Mouse (Mus musculus): ENCODE measurements at regions not wholly inside any gene's neighbourhood (a gene's known extent, or its start where the extent isn't known, plus 50 kb on each side); places are given as distances from the start of the nearest gene placed in this dataset.
A peak's percentile ranks its signal among the peaks of the same experiment; 100 is the strongest.

DNA sequence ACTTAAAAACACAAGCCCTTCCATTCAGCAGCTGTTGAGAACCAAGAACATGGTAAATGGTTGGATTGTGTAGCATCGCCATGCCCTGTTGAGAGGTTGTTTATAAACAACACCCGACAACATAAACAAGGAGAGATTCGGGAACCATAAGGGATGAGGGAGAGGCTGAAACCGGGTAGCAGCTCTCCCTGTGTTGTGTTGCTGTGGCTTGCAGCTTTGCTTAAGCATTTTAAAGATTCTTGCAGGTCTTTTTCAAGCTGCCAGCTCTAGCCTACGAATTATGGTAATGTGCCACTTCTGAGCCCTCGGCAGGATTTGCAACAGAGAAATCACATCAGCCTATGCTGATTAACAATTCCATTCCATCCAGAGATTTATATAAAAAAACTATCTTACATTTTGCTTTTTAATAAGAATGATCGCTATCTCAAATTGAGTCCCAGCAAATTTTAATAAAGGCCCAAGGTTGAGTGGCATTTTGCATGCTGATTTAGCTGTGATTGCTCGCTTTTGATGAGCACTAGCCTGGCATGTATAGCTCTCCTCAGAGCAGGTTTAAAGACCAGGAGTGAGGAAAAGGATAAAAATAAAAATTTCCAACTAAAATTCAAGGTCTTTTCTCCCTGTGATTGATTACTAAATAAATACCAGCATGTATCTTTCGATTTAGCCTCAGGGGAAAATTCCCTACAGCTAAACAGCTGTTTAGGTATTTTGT lies 445.7 kb upstream of the 4930412O13Rik start:
- DNase-seq (ENCODE audit: low spot score in 2 of 2), result no peak

DNA sequence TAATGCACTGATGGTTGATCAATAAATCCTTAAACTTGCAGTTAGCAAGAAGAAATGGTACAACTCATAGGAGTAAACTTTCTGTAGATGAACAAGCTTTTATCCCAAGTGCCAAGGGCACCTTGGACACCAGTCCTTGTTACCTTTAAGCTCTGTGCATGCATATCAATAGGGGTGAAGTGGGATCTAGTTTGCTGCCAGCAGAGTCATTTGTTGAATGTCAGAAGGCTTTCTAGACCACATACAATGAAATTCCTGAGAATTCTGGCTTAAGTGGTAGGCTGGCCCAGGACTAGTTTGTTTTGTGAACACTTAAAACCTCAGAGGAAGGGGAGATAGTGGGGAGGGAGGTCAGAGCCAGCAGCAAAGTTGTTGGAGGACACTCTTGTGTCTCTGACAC lies 437.9 kb upstream of the 4930412O13Rik start:
- DNase-seq (ENCODE audit: low spot score in 2 of 2), result no peak

DNA sequence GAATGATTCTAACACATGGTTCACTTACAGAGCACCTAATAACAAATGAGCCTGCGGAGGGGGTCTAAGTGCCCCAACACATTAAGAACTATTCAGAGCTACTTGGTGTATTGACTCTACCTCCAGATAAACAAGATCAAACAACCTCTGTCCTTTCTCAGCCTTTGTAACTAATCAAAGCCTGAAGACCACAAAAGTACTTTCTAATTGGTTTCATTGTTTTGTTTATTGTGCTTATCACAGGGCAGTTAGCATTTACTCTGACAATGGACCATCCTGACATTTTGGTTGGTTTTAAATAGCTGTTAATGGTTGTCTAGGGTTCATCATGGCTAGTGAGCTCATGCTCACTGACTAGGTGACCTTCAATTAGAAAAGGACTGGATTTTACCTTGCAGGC lies 435.2 kb upstream of the 4930412O13Rik start:
- no peak for DNase-seq (ENCODE audit: low spot score in 2 of 2)

GRCm38 (mm10) chr2:9464413-9464812 lies 416.6 kb upstream of the 4930412O13Rik start:
- DNase-seq (ENCODE audit: low spot score in 2 of 2), result no peak

- no peak for DNase-seq (ENCODE audit: low spot score in 2 of 2)
Measured at GRCm38 (mm10) chr2:9464818-9465217, 416.2 kb upstream of the 4930412O13Rik start.

DNA sequence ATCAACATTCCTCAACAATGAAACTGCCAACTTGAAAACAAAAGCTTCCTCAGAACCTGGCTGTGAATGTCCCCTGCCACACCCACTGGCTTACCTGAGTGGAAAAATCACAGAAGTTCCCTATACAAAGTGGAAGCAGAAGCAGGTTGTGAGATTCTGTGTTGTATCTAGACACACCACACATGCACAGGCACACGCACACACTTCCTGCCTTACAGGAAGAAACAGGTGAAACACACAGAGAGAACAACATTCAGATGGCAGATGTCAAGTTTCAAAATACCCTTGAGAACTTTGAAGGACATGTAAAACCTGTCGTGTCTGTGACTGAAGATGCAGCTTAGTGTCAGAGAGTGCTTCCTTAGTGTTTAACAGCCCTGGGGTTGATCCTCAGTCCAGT lies 413.5 kb upstream of the 4930412O13Rik start:
- DNase-seq (ENCODE audit: low spot score in 2 of 2), result no peak

DNA sequence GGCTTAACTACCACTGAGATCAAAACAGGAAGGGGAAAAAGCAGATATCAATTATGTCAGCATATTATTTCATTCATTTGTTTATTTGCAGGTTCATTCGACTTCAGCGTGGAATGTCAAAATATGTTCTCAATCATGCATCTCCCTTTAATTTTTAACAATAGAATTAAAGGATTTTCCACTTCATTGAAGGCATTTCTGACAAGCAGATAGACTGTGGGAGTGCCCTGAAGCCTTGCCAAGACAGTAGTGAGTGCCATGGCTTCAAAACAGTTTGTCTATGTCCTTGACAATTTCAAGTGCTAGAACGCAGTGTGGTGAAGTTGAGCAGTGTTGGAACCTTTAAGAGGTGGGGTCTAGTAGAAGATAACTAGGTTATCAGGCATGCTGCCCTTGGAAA lies 412.4 kb upstream of the 4930412O13Rik start:
- no peak for DNase-seq (ENCODE audit: low spot score in 2 of 2)

DNA sequence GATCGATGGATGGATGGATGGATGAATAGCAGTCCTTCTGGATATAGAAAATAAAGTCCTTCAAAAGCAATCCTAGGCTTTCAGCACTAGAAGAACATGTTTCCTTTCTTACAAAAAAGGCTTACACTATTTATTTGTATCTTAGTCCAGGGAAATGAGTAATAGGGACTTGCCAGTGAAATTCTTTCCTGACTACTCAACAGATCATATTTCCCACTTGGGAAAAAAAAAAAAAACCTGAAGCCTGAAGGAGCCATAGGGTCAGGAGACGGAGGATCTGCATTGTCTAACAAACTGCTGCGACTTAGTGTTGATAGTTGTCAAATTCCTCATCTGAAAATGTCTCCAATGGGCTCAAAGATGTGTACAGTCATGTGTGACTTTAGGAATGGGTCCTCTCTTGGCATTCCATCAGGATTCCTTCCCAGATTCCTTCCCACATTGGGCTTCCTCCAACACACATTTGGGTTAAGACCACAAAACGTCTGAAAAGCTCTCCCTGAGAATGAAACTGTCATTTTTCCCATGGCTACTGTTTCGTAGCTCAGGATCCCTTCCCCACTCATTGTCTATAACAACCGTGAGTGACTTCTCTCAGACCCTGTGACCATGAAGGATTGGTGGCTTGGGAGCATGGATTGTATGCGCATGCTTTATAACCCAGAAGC lies 399.2 kb upstream of the 4930412O13Rik start:
- no peak for DNase-seq (ENCODE audit: low spot score in 2 of 2)

DNA sequence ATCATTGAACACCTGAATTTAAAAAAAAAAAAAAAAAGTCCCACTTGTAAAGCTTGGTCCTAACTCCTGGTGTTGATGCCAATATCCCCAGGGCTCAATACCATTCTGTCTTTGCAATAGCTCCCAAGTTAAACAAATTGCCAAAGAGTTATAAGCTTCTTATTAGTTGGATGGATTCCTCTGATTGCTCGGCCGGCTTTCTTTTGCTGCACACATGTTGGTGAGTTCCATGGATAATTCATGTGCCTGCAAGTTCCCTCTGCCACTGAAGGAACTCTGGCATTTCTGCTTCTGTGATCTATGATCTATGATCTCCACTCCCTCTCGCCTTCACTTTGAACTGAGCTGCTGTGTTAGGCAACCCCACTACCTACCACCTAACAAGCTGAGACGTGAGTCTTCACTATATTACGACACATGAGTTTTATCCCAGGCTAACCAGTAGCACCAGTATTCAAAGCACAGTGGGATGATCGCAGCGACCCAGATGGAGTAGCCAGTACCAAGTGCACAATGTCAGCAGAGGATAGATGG lies 393.6 kb upstream of the 4930412O13Rik start:
- DNase-seq (ENCODE audit: low spot score in 2 of 2), result no peak

DNA sequence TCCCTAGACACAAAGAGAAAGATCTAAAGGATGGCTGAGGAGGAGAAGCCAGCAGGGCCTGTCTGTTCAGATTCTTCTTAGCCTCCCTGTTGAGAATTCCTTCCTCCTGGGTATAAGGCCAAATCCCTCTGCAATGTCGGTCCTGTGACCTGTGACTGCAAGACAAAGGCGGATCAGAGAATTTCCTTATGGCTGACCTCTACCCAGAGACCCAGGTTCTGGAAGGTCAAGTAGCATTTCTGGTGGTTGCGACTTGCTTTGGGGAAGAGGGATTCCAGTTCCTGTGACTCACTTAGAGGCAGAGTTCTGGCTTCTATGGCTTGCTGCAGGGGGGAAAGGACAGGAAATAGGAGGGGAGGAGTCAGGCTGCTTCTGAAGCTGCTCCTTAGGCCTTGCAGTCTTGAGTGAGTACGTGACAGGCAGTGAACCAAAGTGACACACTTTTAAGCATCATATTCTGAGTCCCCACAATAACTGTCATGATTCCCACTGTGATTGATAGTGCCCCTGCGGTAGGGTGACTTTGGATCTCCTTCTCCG lies 387.4 kb upstream of the 4930412O13Rik start:
- no peak for DNase-seq (ENCODE audit: low spot score in 2 of 2)

- no peak for DNase-seq (ENCODE audit: low spot score in 2 of 2)
Measured at GRCm38 (mm10) chr2:9520045-9520444, 361.0 kb upstream of the 4930412O13Rik start.

GRCm38 (mm10) chr2:9525910-9526309 lies 355.1 kb upstream of the 4930412O13Rik start:
- no peak for DNase-seq (ENCODE audit: low spot score in 2 of 2)

DNA sequence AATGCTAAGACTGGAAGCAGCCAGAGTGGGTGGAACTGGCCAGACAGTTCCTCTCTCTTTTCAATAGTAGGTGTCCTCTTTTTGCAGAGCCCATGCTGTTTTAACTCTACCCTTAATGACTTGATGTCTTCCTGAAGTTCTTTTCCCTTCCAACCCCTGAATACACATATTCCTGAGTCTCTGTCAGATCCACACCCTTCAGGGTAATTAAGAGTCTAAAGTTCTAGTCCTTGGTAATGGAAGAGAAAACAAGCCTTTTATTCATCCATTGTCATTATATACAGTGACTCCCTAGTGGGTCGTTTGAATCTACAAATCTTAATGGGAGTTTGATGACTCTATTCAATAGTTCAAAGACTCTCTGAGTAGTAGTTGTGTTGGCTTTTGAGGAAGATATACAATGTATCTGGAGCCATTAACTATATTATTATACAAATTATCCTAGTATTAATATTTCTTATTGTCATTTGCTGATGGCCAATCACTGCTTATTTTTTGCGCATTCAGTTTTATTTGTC lies 345.9 kb upstream of the 4930412O13Rik start:
- no peak for DNase-seq (ENCODE audit: low spot score in 2 of 2)

DNA sequence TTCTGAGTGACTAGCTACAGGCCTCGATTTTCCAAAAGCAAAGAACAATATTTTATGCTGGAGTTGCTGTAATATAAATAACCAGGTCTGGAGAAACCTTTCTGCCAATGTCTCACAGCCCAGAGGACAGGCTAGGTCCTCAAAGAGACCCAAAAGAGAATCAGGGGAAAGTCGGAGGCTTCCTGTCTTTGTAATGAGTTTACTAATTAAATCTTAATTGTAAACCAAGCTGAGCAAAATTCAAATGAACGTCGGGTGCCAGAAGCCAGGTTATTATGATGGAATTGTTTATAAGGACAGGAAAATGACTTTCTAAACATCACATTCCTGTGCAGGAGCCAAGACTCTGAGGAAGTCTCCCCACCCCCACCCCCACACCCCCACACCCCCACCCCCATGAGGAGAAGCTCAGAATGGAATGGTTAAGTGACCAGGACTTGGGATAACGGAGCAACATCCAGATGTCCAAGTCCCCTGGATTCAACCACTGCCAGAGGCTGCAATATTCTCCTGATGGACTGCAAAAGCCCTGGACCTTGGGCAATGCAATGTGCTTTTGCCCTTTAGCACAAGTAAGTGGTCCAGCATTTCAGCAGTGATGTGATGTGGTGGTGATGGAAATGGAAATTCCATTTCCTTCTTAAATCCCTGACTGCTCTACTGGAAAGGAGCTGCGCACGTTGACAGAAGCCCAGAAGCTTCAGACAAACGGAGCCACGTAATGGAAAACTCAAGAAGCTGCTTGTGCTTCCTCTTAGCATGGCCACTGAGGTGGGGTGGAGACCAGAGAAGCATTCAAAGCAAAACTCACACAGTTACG lies 333.1 kb upstream of the 4930412O13Rik start:
- DNase-seq (ENCODE audit: low spot score in 2 of 2), result no peak

DNA sequence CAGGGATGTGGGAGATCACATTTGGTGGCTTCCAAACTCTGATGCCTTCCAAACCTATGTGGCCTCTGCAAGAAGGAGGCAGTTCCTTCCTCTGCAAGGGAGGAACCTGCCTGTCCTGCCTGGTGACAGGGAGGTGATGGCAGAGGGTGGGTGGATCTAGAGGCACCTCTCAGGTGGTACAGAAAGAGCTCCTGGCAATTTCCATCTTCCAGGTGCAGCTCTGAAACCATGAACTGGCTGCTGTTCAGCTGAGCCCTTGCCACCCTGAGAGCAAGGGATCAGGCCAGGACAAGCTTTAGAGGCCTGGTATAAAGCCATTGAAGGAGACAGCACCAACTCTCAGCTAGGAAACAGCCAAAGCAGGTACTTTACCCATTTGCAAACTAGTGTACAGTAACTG lies 327.7 kb upstream of the 4930412O13Rik start:
- DNase-seq (ENCODE audit: low spot score in 2 of 2), result no peak

DNA sequence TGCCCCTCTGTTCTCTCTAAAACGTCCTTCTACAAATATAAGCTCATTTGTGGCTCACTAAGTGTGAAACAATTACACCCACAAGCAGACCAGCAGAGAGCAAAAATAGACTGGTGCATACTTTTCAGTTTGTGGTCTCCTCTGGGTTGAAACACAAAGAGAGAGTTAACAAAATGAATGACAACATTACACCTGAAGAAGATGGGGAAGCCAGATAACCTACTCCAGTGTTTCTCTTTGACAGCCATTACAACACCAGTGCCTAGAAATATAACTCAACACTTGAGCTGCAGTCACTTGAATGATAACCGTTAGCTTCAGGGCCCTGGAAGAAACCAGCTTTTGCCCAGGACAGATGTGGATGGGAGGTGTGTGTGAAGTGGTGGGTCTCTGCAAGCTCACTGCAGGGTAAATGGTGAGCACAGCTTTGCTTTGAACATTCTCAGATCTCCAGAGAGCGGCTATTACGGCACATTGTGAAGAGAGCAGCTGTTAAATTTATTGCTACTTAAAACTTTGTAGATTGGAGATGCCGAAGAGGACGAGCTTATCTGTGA lies 316.5 kb upstream of the 4930412O13Rik start:
- no peak for DNase-seq (ENCODE audit: low spot score in 2 of 2)

GRCm38 (mm10) chr2:9569220-9569619 lies 311.8 kb upstream of the 4930412O13Rik start:
- no peak for DNase-seq (ENCODE audit: low spot score in 2 of 2)

GRCm38 (mm10) chr2:9574196-9574595 lies 306.9 kb upstream of the 4930412O13Rik start:
- peak in 1 of 2 experiments; percentile 13 for DNase-seq (ENCODE audit: low spot score in 2 of 2)

GRCm38 (mm10) chr2:9574651-9575050 lies 306.4 kb upstream of the 4930412O13Rik start:
- no peak for DNase-seq (ENCODE audit: low spot score in 2 of 2)

DNA sequence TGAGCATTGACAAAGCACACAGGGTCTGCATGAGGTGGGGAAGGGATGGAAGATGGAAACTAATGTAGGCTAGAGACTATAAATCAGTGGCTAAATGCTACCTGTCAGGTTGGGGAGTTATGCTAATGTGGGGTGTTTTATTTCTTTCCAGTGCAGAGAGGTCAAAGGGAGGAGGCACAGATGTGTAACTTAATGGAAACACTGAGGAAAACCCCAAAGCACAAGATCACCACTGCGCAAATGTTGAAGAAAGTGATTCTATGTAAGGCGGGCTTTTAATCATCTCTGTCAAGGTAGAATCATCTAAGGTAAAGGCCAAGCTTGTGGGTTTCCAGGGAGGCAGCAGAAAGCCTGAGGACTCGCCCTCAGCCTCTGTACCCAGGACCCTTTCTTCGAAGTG lies 303.2 kb upstream of the 4930412O13Rik start:
- DNase-seq (ENCODE audit: low spot score in 2 of 2), result no peak

DNA sequence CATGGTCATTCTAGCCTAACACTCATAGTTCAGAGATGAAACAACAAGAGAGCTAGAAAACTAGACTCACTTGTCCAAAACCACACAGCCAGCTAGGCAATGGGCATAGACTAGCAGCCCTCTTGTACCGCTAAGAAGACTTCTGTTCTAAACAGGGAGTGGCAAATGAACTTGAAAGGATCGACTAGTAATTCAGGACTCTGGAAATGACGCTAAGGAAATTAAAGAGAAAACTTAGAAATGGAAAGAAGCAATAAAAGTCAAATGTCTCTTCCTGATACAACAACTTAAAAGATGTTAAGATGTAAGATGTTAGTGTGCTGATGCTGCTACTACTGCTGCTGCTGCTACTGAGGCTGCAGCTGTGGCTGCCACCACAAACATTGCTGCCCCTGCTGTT lies 293.7 kb upstream of the 4930412O13Rik start:
- DNase-seq (ENCODE audit: low spot score in 2 of 2), result no peak

DNA sequence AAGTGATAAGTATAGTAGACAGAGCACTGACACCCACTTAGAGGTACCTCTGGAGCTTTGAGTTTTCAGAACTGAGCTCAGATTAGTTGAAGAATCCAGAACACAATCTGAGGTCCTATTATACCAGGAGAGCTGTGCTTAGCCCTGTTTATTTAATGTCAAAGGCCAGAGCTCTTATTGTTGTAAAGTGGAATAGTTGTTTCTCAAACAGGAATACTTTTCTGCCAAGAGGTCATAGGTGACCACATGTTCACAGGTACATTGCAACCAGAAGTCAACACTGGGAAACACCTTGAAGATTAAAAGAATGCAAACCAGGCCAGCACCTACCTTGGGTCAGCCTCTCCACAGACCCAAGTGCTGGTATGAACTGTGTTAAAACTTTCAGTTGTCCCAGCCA lies 291.9 kb upstream of the 4930412O13Rik start:
- no peak for DNase-seq (ENCODE audit: low spot score in 2 of 2)
